Mouse (Mus musculus) thymus, adult 2 months (tissue): ENCODE measurements around the gene Apobec4.
"Not testable (repeated sequence)": the region's sequence is repeated elsewhere in the genome, so short reads cannot be mapped to it uniquely, and the experiment has no call there.

ENCODE experiments used
- CTCF ChIP-seq: fragments of 200-500 bp; IDR thresholded peaks from 2 replicates; pipeline ENCODE4 v1.5.1; 2012; ENCODE audit warnings: mild to moderate bottlenecking, control low read depth, low read length, moderate library complexity, borderline replicate concordance; ENCODE audit not compliant: control insufficient read depth, poor library complexity, insufficient read depth; ENCODE audit errors: extremely low read depth
- POLR2A ChIP-seq: fragments of 200-500 bp; IDR thresholded peaks from 2 replicates; pipeline ENCODE4 v1.6.1; 2012; ENCODE audit warnings: mild to moderate bottlenecking, low read length, control low read depth, moderate library complexity; ENCODE audit not compliant: control insufficient read depth, poor library complexity, insufficient read depth; ENCODE audit errors: extremely low read depth

- not testable (repeated sequence) for TF ChIP-seq CTCF, POLR2A
Measured at GRCm38 (mm10) chr1:152785446-152785845, 35.1 kb downstream of the Apobec4 start.
